Mouse (Mus musculus) limb, embryonic 10.5 days (tissue): Measurements from ENCODE around the gene Creb3l4. TPM values are rescaled to one million over a fixed set of nuclear protein-coding genes. Genes with fewer than 3 reads are reported as not detected.

Source experiments
- DNase-seq: peaks from one replicate; pipeline ENCODE4 v3.0.0-alpha.2; 2017; ENCODE audit warnings: low spot score
- H3K27ac ChIP-seq: fragments of 300-500 bp; sonication (generic); 2 replicates; pipeline ENCODE4 v1.5.1; 2016; ENCODE audit warnings: mild to moderate bottlenecking
- H3K27me3 ChIP-seq: fragments of 300-500 bp; sonication (generic); 2 replicates; pipeline ENCODE4 v1.6.1; 2016; ENCODE audit warnings: low read depth, mild to moderate bottlenecking; ENCODE audit not compliant: poor library complexity, severe bottlenecking
- H3K36me3 ChIP-seq: fragments of 300-500 bp; sonication (generic); 2 replicates; pipeline ENCODE4 v1.6.1; 2016; ENCODE audit warnings: mild to moderate bottlenecking, moderate library complexity
- H3K4me1 ChIP-seq: fragments of 300-500 bp; sonication (generic); 2 replicates; pipeline ENCODE4 v1.6.1; 2016
- H3K4me3 ChIP-seq: fragments of 300-500 bp; sonication (generic); 2 replicates; pipeline ENCODE4 v1.5.1; 2016; ENCODE audit warnings: mild to moderate bottlenecking, moderate library complexity
- H3K9me3 ChIP-seq: fragments of 300-500 bp; sonication (generic); replicated peaks from 2 replicates; pipeline ENCODE4 v1.6.1; 2016; ENCODE audit warnings: mild to moderate bottlenecking
- WGBS: fragments of 180-500 bp; shearing (Covaris S2); methylation state at CpG from one replicate; pipeline ENCODE4 v1.1.7; 2016; 5-methylcytosine and 5-hydroxymethylcytosine counted together
- polyA plus RNA-seq: library from polyadenylated mRNA; unstranded; fragments of >200 nt; fragmentation: Nextera tagmentation; extraction: Ambion mirVana; gene quantifications from 2 replicates; pipeline ENCODE4 v1.2.1, GENCODE M21; 2016

Creb3l4 gene
- polyA plus RNA-seq, 1 experiment from 2014 or later, result 8.9 TPM

DNA sequence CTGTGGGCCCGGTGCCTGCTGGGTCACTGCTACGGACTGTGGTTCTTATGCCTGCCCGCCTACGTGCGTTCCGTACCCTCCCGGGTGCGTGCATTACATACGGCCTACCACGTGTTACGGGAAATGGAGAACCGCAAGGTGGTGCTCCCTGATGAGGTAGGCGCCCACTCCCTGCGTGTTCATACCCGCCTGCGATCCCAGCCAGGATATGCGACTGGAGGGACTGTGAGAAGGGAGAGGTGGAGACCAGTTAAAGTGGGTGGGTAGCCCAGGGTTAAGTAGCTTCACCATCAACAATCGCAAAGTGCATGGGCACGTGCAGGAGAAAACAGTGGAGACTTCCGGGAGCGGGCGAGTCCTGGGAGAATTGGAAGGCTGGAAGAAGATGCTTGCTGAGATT is 30.5 kb upstream of the Creb3l4 start:
- Histone ChIP-seq H3K4me3 (no peak overlapping the region), H3K27me3 (no peaks in the 10 kb centered on the region), H3K36me3 (peaks cover 80% of the 10 kb centered on the region), H3K4me1 (peaks cover 5% of the 10 kb centered on the region), H3K9me3 (no peaks in the 10 kb centered on the region), H3K27ac (no peak overlapping the region)
- WGBS, result 94% methylated on average over 22 of the region's 22 CpGs
- DNase-seq, result no peak

- H3K27me3 ChIP-seq, result no peaks in the 10 kb centered on the region
- WGBS, result 71% methylated on average over 9 of the region's 9 CpGs
- peaks cover 5% of the 10 kb centered on the region for H3K4me1 ChIP-seq
- no peak overlapping the region for H3K4me3 ChIP-seq
- DNase-seq, result peak; percentile 25
- H3K27ac ChIP-seq, result no peak overlapping the region
- peaks cover 80% of the 10 kb centered on the region for H3K36me3 ChIP-seq
- H3K9me3 ChIP-seq, result no peaks in the 10 kb centered on the region
Measured at GRCm38 (mm10) chr3:90272170-90272569, 28.9 kb upstream of the Creb3l4 start.

DNA sequence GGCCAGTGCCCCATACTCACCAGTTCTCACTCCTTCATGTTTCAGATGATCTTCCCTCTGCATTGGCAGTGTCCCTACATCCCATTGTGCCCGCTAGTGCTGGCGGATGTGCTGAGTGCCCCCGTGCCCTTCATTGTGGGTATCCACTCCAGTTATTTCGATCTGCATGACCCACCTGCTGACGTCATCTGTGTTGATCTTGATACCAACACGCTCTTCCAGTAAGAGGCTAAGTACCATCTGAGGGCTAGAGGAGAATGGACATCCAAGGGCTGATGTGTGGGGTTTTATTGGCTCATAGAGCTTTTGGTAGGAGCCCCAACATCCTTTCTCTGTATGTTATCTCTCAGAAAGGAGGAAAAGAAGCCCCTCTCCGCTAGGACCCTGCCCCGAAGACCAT is 27.5 kb upstream of the Creb3l4 start:
- 95% methylated on average over 8 of the region's 8 CpGs for WGBS
- Histone ChIP-seq H3K27me3 (no peaks in the 10 kb centered on the region), H3K36me3 (peaks cover 67% of the 10 kb centered on the region), H3K27ac (no peak overlapping the region), H3K9me3 (no peaks in the 10 kb centered on the region), H3K4me1 (peaks cover 11% of the 10 kb centered on the region), H3K4me3 (no peak overlapping the region)
- no peak for DNase-seq

GRCm38 (mm10) chr3:90268971-90269370 is 25.7 kb upstream of the Creb3l4 start:
- 90% methylated on average over 16 of the region's 16 CpGs for WGBS

DNA sequence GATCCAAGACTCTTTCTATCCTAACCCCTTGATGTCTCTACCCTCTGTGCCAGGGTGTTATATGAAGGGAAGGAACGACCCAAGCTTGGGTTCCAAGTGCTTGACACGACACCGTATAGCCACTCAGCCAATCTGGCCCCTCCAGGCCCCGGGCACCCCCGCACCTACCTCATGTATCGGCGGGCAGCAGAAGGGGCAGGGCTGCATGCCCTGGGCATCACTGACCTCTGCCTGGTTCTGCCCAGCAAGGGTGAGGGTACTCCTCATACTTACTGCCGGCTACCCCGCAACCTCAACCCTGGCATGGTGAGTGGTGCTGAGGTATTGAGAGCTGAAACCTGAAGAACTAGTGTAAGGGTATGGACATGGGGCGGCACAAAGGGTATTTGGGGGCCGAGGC is 24.9 kb upstream of the Creb3l4 start:
- no peak for DNase-seq
- 96% methylated on average over 11 of the region's 11 CpGs for WGBS

More at GRCm38 (mm10) chr3:90268971-90269370, 25.7 kb upstream of the Creb3l4 start:
- Histone ChIP-seq H3K27me3 (no peaks in the 10 kb centered on the region), H3K4me1 (peaks cover 18% of the 10 kb centered on the region), H3K27ac (no peak overlapping the region), H3K36me3 (peaks cover 60% of the 10 kb centered on the region), H3K9me3 (no peaks in the 10 kb centered on the region), H3K4me3 (no peak overlapping the region)
- DNase-seq, result no peak

DNA sequence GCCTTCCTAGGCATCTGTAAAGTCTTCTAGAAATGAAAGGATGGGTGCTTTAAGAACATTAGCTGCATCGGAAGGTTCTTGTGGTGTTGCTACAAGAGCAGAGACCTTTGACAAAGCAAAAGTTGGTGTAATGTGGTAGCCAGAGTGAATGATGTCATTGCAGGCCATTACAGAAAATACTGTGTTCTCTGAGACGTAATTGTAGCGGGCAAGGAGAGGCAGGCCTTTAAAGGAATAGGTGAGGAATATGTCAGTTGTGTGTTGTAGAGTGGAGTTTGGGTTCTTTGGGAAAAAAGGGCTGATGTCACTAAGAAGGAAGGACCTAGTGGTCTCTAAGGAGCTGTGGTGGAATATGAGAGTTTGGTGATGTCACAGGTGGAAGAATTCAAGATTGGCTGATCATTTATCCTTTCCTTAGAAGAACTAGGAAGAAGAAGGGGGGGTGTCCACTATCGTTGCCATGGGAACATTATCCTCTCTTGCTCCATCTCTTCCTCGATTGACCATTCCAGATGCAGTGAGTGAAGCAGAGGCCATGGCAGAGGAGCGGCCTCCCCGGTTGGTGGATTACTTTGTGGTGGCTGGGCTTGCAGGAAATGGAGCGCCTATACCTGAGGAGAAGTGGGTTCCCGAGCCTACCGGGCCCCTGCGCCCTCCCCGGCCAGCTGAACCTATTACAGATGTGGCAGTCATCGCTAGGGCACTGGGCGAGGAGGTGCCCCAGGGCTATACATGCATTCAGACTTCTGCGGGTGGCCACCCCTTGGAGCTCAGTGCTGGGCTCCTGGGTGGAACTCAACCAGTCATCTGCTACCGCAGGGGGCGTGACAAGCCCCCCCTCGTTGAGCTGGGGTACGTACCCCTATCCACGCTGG is 23.8 kb upstream of the Creb3l4 start:
- 96% methylated on average over 20 of the region's 20 CpGs for WGBS
- DNase-seq, result no peak
- no peaks in the 10 kb centered on the region for H3K27me3 ChIP-seq
- peaks cover 62% of the 10 kb centered on the region for H3K36me3 ChIP-seq
- H3K27ac ChIP-seq, result peak overlapping the region; percentile 97; the same call in 1 of the 2 replicates
- peaks cover 18% of the 10 kb centered on the region for H3K4me1 ChIP-seq
- H3K4me3 ChIP-seq, result no peak overlapping the region
- no peaks in the 10 kb centered on the region for H3K9me3 ChIP-seq

More for the DNA sequence above, 24.9 kb upstream of the Creb3l4 start:
- Histone ChIP-seq H3K4me3 (no peak overlapping the region), H3K27ac (no peak overlapping the region), H3K9me3 (no peaks in the 10 kb centered on the region), H3K4me1 (peaks cover 18% of the 10 kb centered on the region), H3K27me3 (no peaks in the 10 kb centered on the region), H3K36me3 (peaks cover 60% of the 10 kb centered on the region)

GRCm38 (mm10) chr3:90265932-90266741 is 22.8 kb upstream of the Creb3l4 start:
- Histone ChIP-seq H3K4me1 (peaks cover 18% of the 10 kb centered on the region), H3K27ac (peak overlapping the region; percentile 97), H3K36me3 (peaks cover 63% of the 10 kb centered on the region), H3K27me3 (no peaks in the 10 kb centered on the region), H3K9me3 (no peaks in the 10 kb centered on the region), H3K4me3 (peak overlapping the region; percentile 83)
- 28% methylated on average over 16 of the region's 16 CpGs for WGBS
- no peak for DNase-seq

- Histone ChIP-seq H3K4me3 (peak within 1 kb of the TSS; percentile 83), H3K9me3 (no peaks in the 10 kb centered on the region), H3K27ac (peak within 1 kb of the TSS; percentile 97), H3K36me3 (peaks cover 66% of the 10 kb centered on the region), H3K27me3 (no peaks in the 10 kb centered on the region), H3K4me1 (peaks cover 18% of the 10 kb centered on the region)
- WGBS, result under 1% methylated on average over 87 of the region's 87 CpGs
- DNase-seq, result peak; percentile 95
Measured at GRCm38 (mm10) chr3:90265034-90265931, 22.0 kb upstream of the Creb3l4 start, which contains the start of gene Dennd4b. Dennd4b (plus strand) TSS chr3:90265185.

DNA sequence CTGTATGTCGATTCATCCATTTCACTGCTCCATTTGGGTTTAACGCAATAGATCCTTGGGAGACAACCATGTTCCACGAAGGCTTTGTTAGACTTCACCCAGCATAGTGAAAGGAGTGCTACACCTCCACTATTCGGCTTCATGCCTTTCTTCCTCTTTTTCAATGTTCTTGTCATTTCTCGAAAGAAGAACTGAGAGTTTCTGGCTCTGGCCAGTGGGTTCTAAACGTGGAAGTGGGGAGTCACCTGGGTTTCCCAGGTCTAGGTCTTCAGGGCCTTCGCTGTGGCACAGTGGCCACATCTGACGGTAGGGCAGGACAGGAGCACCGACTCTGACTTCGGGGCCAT is 21.3 kb upstream of the Creb3l4 start:
- Histone ChIP-seq H3K36me3 (peaks cover 69% of the 10 kb centered on the region), H3K9me3 (no peaks in the 10 kb centered on the region), H3K4me3 (peak overlapping the region; percentile 83), H3K4me1 (peaks cover 18% of the 10 kb centered on the region), H3K27ac (peak overlapping the region; percentile 97), H3K27me3 (no peaks in the 10 kb centered on the region)
- WGBS, result 39% methylated on average over 10 of the region's 10 CpGs
- DNase-seq, result no peak

- no peak overlapping the region for H3K27ac ChIP-seq
- WGBS, result 90% methylated on average over 5 of the region's 5 CpGs
- no peak for DNase-seq
- peaks cover 73% of the 10 kb centered on the region for H3K36me3 ChIP-seq
- no peak overlapping the region for H3K4me3 ChIP-seq
- H3K9me3 ChIP-seq, result no peaks in the 10 kb centered on the region
- no peaks in the 10 kb centered on the region for H3K27me3 ChIP-seq
- peaks cover 22% of the 10 kb centered on the region for H3K4me1 ChIP-seq
Measured at GRCm38 (mm10) chr3:90263121-90263771, 19.9 kb upstream of the Creb3l4 start.

GRCm38 (mm10) chr3:90258521-90258920 is 15.2 kb upstream of the Creb3l4 start:
- no peak for DNase-seq
- H3K27me3 ChIP-seq, result no peaks in the 10 kb centered on the region
- no peak overlapping the region for H3K4me3 ChIP-seq
- H3K27ac ChIP-seq, result no peak overlapping the region
- peaks cover 77% of the 10 kb centered on the region for H3K36me3 ChIP-seq
- 91% methylated on average over 4 of the region's 4 CpGs for WGBS
- no peaks in the 10 kb centered on the region for H3K9me3 ChIP-seq
- peaks cover 25% of the 10 kb centered on the region for H3K4me1 ChIP-seq
